Mouse (Mus musculus) embryonic fibroblast, embryonic 13.5 days (primary cell): ENCODE results near the gene Troap.

ENCODE experiments used
- CTCF ChIP-seq: IDR thresholded peaks from 2 replicates; pipeline ENCODE4 v1.5.1; 2011; ENCODE audit warnings: mild to moderate bottlenecking, control low read depth, low read length, moderate library complexity, borderline replicate concordance; ENCODE audit not compliant: insufficient read depth
- POLR2A ChIP-seq: IDR thresholded peaks from 2 replicates; pipeline ENCODE4 v1.6.1; 2011; ENCODE audit warnings: low read depth, mild to moderate bottlenecking, control low read depth, low read length, moderate library complexity

DNA sequence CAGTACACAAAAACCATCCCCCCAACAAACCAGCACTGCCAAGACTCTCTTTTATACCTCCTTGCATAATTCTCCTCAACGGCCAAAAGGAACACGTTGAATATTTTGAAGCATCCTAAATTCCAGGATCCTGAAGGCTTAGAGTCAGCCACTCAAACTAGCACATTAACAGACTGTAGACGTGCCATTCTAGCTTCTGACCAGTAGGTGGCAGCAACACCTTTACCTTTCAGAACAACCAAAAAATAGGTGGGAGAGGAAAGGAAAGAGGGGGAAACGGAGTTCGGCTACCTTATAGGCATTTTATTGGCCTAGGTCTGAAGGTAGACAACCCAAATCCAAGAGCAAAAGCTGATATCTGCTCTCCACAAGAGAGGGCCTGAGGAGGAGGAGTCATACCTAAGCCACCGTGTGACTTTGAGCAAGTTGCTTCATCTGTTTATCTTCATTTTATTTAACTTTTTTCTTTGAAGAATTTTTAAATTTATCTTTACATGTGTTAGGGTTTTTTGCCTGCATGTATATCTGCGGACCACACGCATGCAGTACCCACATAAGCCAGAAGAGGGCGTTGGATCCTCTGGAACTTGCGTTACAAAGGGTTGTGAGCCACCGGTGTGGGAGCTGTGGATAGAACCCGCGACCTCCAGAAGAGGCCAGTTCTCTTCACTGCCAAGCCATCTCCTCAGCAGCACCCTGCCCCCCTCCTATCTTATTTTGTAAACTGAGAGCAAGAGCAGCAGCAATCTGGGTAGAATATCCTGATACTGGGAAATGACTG, 24.7 kb upstream of the Troap start:
- TF ChIP-seq CTCF: peak; percentile 40; the same call in 1 of the 2 replicates
- no peak for TF ChIP-seq POLR2A
